Mouse (Mus musculus): Measurements from ENCODE around the gene Syne3. TPM values are rescaled to one million over a fixed set of nuclear protein-coding genes. Genes with fewer than 3 reads are reported as not detected.

Gene Syne3
- polyA plus RNA-seq, 1 experiment from 2014 or later: 0.32 TPM

- WGBS: 20% methylated on average over 9 of the region's 9 CpGs
- H3K36me3 ChIP-seq: no peaks in the 10 kb centered on the region
- H3K4me3 ChIP-seq: peak overlapping the region; percentile 75
- peaks cover 20% of the 10 kb centered on the region for H3K4me1 ChIP-seq (replicated peaks)
- H3K4me2 ChIP-seq: peak overlapping the region; percentile 95
- H3K27ac ChIP-seq (ENCODE audit: poor library complexity, severe bottlenecking): no peak overlapping the region
- peak overlapping the region; percentile 74 for H3K9ac ChIP-seq
- peaks cover 67% of the 10 kb centered on the region for H3K27me3 ChIP-seq (replicated peaks)
- peak; percentile 62 for ATAC-seq (ENCODE audit: insufficient number of reproducible peaks, low FRiP score)
- 0 out of 2 replicates have a peak, but pooled peaks cover 4% of the 10 kb centered on the region for H3K9me3 ChIP-seq (replicated peaks)
Observed at GRCm38 (mm10) chr12:105010213-105010790, 693 bp upstream of the Syne3 start.

GRCm38 (mm10) chr12:105008752-105009178 lies 844 bp downstream of the Syne3 start:
- peak overlapping the region; percentile 75 for H3K4me3 ChIP-seq
- H3K36me3 ChIP-seq: no peaks in the 10 kb centered on the region
- H3K27ac ChIP-seq (ENCODE audit: poor library complexity, severe bottlenecking): no peak overlapping the region
- H3K4me2 ChIP-seq: peak overlapping the region; percentile 95
- under 1% methylated on average over 13 of the region's 13 CpGs for WGBS
- H3K9me3 ChIP-seq (replicated peaks): 0 out of 2 replicates have a peak, but pooled peaks cover 4% of the 10 kb centered on the region
- peaks cover 71% of the 10 kb centered on the region for H3K27me3 ChIP-seq (replicated peaks)
- ATAC-seq (ENCODE audit: insufficient number of reproducible peaks, low FRiP score): 0 out of 2 replicates have a peak, but pooled peaks have one; percentile 4
- H3K9ac ChIP-seq: peak overlapping the region; percentile 74; the same call in 1 of the 2 replicates
- peaks cover 20% of the 10 kb centered on the region for H3K4me1 ChIP-seq (replicated peaks)

- no peak overlapping the region for H3K27ac ChIP-seq (ENCODE audit: poor library complexity, severe bottlenecking)
- ATAC-seq (ENCODE audit: insufficient number of reproducible peaks, low FRiP score): no peak
- peak overlapping the region; percentile 95 for H3K4me2 ChIP-seq
- H3K36me3 ChIP-seq: no peaks in the 10 kb centered on the region
- peaks cover 16% of the 10 kb centered on the region for H3K4me1 ChIP-seq (replicated peaks)
- no peak overlapping the region for H3K4me3 ChIP-seq
- WGBS: 68% methylated on average over 2 of the region's 2 CpGs
- 0 out of 2 replicates have a peak, but pooled peaks cover 4% of the 10 kb centered on the region for H3K9me3 ChIP-seq (replicated peaks)
- no peak overlapping the region for H3K9ac ChIP-seq
- peaks cover 67% of the 10 kb centered on the region for H3K27me3 ChIP-seq (replicated peaks)
Observed at GRCm38 (mm10) chr12:105008150-105008549, 1.5 kb downstream of the Syne3 start.

- no peak for ATAC-seq (ENCODE audit: insufficient number of reproducible peaks, low FRiP score)
- WGBS: 76% methylated on average over 2 of the region's 2 CpGs
- no peak overlapping the region for H3K4me2 ChIP-seq
- no peaks in the 10 kb centered on the region for H3K36me3 ChIP-seq
- H3K9ac ChIP-seq: no peak overlapping the region
- peaks cover 63% of the 10 kb centered on the region for H3K27me3 ChIP-seq (replicated peaks)
- H3K9me3 ChIP-seq (replicated peaks): no peaks in the 10 kb centered on the region
- no peak overlapping the region for H3K27ac ChIP-seq (ENCODE audit: poor library complexity, severe bottlenecking)
- peaks cover 16% of the 10 kb centered on the region for H3K4me1 ChIP-seq (replicated peaks)
- no peak overlapping the region for H3K4me3 ChIP-seq
Observed at GRCm38 (mm10) chr12:105005715-105005972, 4.0 kb downstream of the Syne3 start.

GRCm38 (mm10) chr12:105004956-105005714 lies 4.5 kb downstream of the Syne3 start:
- 77% methylated on average over 22 of the region's 22 CpGs for WGBS
- H3K27ac ChIP-seq (ENCODE audit: poor library complexity, severe bottlenecking): no peak overlapping the region

GRCm38 (mm10) chr12:105003715-105004114 lies 5.9 kb downstream of the Syne3 start:
- Histone ChIP-seq H3K4me3 (no peak overlapping the region), H3K9me3 (replicated peaks) (no peaks in the 10 kb centered on the region), H3K27me3 (replicated peaks) (peaks cover 59% of the 10 kb centered on the region), H3K9ac (no peak overlapping the region), H3K27ac (ENCODE audit: poor library complexity, severe bottlenecking) (no peak overlapping the region), H3K4me2 (no peak overlapping the region), H3K4me1 (replicated peaks) (peaks cover 9% of the 10 kb centered on the region), H3K36me3 (no peaks in the 10 kb centered on the region)
- ATAC-seq (ENCODE audit: insufficient number of reproducible peaks, low FRiP score): no peak
- WGBS: 68% methylated on average over 3 of the region's 3 CpGs

More at GRCm38 (mm10) chr12:105004956-105005714, 4.5 kb downstream of the Syne3 start:
- Histone ChIP-seq H3K4me1 (replicated peaks) (peaks cover 17% of the 10 kb centered on the region), H3K27me3 (replicated peaks) (peaks cover 62% of the 10 kb centered on the region), H3K4me3 (no peak overlapping the region), H3K9me3 (replicated peaks) (no peaks in the 10 kb centered on the region), H3K4me2 (no peak overlapping the region), H3K36me3 (no peaks in the 10 kb centered on the region), H3K9ac (no peak overlapping the region)
- ATAC-seq (ENCODE audit: insufficient number of reproducible peaks, low FRiP score): no peak

- WGBS: 59% methylated on average over 9 of the region's 9 CpGs
- Histone ChIP-seq H3K4me2 (no peak overlapping the region), H3K36me3 (no peaks in the 10 kb centered on the region), H3K4me3 (no peak overlapping the region), H3K27ac (ENCODE audit: poor library complexity, severe bottlenecking) (no peak overlapping the region), H3K9me3 (replicated peaks) (no peaks in the 10 kb centered on the region), H3K9ac (no peak overlapping the region), H3K27me3 (replicated peaks) (peaks cover 54% of the 10 kb centered on the region), H3K4me1 (replicated peaks) (0 out of 2 replicates have a peak, but pooled peaks cover 4% of the 10 kb centered on the region)
- no peak for ATAC-seq (ENCODE audit: insufficient number of reproducible peaks, low FRiP score)
Observed at GRCm38 (mm10) chr12:105003158-105003557, 6.5 kb downstream of the Syne3 start.

GRCm38 (mm10) chr12:105002340-105003132 lies 7.1 kb downstream of the Syne3 start:
- Histone ChIP-seq H3K4me1 (replicated peaks) (0 out of 2 replicates have a peak, but pooled peaks cover 4% of the 10 kb centered on the region), H3K27me3 (replicated peaks) (peaks cover 53% of the 10 kb centered on the region), H3K9ac (no peak overlapping the region), H3K9me3 (replicated peaks) (no peaks in the 10 kb centered on the region), H3K27ac (ENCODE audit: poor library complexity, severe bottlenecking) (no peak overlapping the region), H3K4me2 (no peak overlapping the region), H3K4me3 (no peak overlapping the region), H3K36me3 (no peaks in the 10 kb centered on the region)
- 69% methylated on average over 10 of the region's 10 CpGs for WGBS
- no peak for ATAC-seq (ENCODE audit: insufficient number of reproducible peaks, low FRiP score)

- Histone ChIP-seq H3K4me2 (no peak overlapping the region), H3K27me3 (replicated peaks) (peaks cover 41% of the 10 kb centered on the region), H3K4me1 (replicated peaks) (0 out of 2 replicates have a peak, but pooled peaks cover 4% of the 10 kb centered on the region), H3K27ac (ENCODE audit: poor library complexity, severe bottlenecking) (no peak overlapping the region), H3K9ac (no peak overlapping the region), H3K9me3 (replicated peaks) (no peaks in the 10 kb centered on the region), H3K4me3 (no peak overlapping the region), H3K36me3 (no peaks in the 10 kb centered on the region)
- 80% methylated on average over 9 of the region's 9 CpGs for WGBS
- ATAC-seq (ENCODE audit: insufficient number of reproducible peaks, low FRiP score): no peak
Observed at GRCm38 (mm10) chr12:105001317-105001716, 8.3 kb downstream of the Syne3 start.

- no peak overlapping the region for H3K27ac ChIP-seq (ENCODE audit: poor library complexity, severe bottlenecking)
- no peaks in the 10 kb centered on the region for H3K36me3 ChIP-seq
- no peaks in the 10 kb centered on the region for H3K9me3 ChIP-seq (replicated peaks)
- no peak for ATAC-seq (ENCODE audit: insufficient number of reproducible peaks, low FRiP score)
- no peak overlapping the region for H3K4me3 ChIP-seq
- peaks cover 37% of the 10 kb centered on the region for H3K27me3 ChIP-seq (replicated peaks)
- no peak overlapping the region for H3K4me2 ChIP-seq
- 0 out of 2 replicates have a peak, but pooled peaks cover 4% of the 10 kb centered on the region for H3K4me1 ChIP-seq (replicated peaks)
- WGBS: 62% methylated on average over 9 of the region's 9 CpGs
- no peak overlapping the region for H3K9ac ChIP-seq
Observed at GRCm38 (mm10) chr12:105000487-105001283, 8.9 kb downstream of the Syne3 start.

Data from heart, embryonic 12.5 days (tissue).